Mouse (Mus musculus): Measurements from ENCODE around the gene Mtus2.
"Not testable (repeated sequence)": the region's sequence is repeated elsewhere in the genome, so short reads cannot be mapped to it uniquely, and the experiment has no call there.

Gene Mtus2

GRCm38 (mm10) chr5:148115207-148115817, 158.2 kb downstream of the Mtus2 start:
- DNase-seq (ENCODE audit: low spot score in 2 of 2), result no peak

- no peak for DNase-seq (ENCODE audit: low spot score in 2 of 2)
Observed at GRCm38 (mm10) chr5:148124354-148124753, 167.2 kb downstream of the Mtus2 start.

- DNase-seq (ENCODE audit: low spot score in 2 of 2), result no peak
Observed at GRCm38 (mm10) chr5:148130691-148131457, 173.8 kb downstream of the Mtus2 start.

GRCm38 (mm10) chr5:148131458-148132131, 174.5 kb downstream of the Mtus2 start:
- no peak for DNase-seq (ENCODE audit: low spot score in 2 of 2)

- no peak for DNase-seq (ENCODE audit: low spot score in 2 of 2)
Observed at GRCm38 (mm10) chr5:148133448-148134060, 176.4 kb downstream of the Mtus2 start.

- no peak for DNase-seq (ENCODE audit: low spot score in 2 of 2)
Observed at GRCm38 (mm10) chr5:148141662-148142061, 184.5 kb downstream of the Mtus2 start.

- DNase-seq (ENCODE audit: low spot score in 2 of 2), result no peak
Observed at GRCm38 (mm10) chr5:148146200-148146823, 189.2 kb downstream of the Mtus2 start.

GRCm38 (mm10) chr5:148151894-148152599, 194.9 kb downstream of the Mtus2 start:
- DNase-seq (ENCODE audit: low spot score in 2 of 2), result no peak

GRCm38 (mm10) chr5:148152600-148153402, 195.7 kb downstream of the Mtus2 start:
- DNase-seq (ENCODE audit: low spot score in 2 of 2), result no peak

- DNase-seq (ENCODE audit: low spot score in 2 of 2), result no peak
Observed at GRCm38 (mm10) chr5:148153403-148153713, 196.2 kb downstream of the Mtus2 start.

GRCm38 (mm10) chr5:148154727-148155126, 197.6 kb downstream of the Mtus2 start:
- no peak for DNase-seq (ENCODE audit: low spot score in 2 of 2)

GRCm38 (mm10) chr5:148159328-148159727, 202.2 kb downstream of the Mtus2 start:
- DNase-seq (ENCODE audit: low spot score in 2 of 2), result no peak

- no peak for DNase-seq (ENCODE audit: low spot score in 2 of 2)
Observed at GRCm38 (mm10) chr5:148160529-148161154, 203.5 kb downstream of the Mtus2 start.

GRCm38 (mm10) chr5:148165111-148165510, 208.0 kb downstream of the Mtus2 start:
- no peak for DNase-seq (ENCODE audit: low spot score in 2 of 2)

- DNase-seq (ENCODE audit: low spot score in 2 of 2), result no peak
Observed at GRCm38 (mm10) chr5:148175091-148175490, 218.0 kb downstream of the Mtus2 start.

GRCm38 (mm10) chr5:148175742-148176426, 218.8 kb downstream of the Mtus2 start:
- DNase-seq (ENCODE audit: low spot score in 2 of 2), result no peak

GRCm38 (mm10) chr5:148176539-148176938, 219.4 kb downstream of the Mtus2 start:
- DNase-seq (ENCODE audit: low spot score in 2 of 2), result not testable (repeated sequence)

GRCm38 (mm10) chr5:148179231-148179630, 222.1 kb downstream of the Mtus2 start:
- DNase-seq (ENCODE audit: low spot score in 2 of 2), result no peak

- no peak for DNase-seq (ENCODE audit: low spot score in 2 of 2)
Observed at GRCm38 (mm10) chr5:148180590-148181307, 223.6 kb downstream of the Mtus2 start.

Data from spleen, postnatal 14 days (tissue).